ENCODE assay signal across 13 mouse cellular contexts in the genomic region with DNA sequence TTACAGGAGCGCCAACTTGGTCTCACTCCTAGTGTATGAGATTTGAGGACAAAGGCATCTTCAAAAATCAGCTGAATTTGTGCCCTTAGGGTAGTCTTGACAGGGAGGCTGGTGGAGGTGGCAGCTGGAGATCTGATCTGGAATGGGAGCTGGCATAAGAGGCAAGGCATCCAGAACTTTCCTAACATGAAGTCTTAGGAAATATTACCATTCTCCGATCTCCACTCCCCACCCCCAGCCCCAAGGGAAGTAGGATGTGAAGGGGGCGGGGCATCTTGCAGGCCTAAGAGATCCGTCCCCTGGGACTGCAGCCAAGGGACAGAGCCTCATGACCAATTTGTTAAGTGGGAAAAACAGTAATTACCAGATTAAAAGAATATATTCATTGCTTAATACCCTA. TPM values are rescaled to one million over a fixed set of nuclear protein-coding genes. Genes with fewer than 3 reads are reported as not detected.
A peak's percentile ranks its signal among the peaks of the same experiment; 100 is the strongest.
DNase-seq lines count a peak whose midpoint lies in the region; ATAC-seq and TF ChIP-seq lines count a peak whose summit lies in the region.
"Had no signal": no experiment of that assay in that cellular context is flagged by ENCODE, and none has a peak within 500 bp of the region (broad histone marks: within the 10 kb centered on the region; RNA-seq: fewer than 3 reads in every experiment).

No protein-coding gene starts in this region.

- peak; percentile 58 for DNase-seq in gastrocnemius, adult 2 months
- no peak for DNase-seq in gastrocnemius, postnatal 10 days
- DNase-seq in lung, embryonic 14.5 days: peak; percentile 78
- DNase-seq in lung, adult 2 months: no peak
- DNase-seq in kidney, postnatal 10 days: peak; percentile 82
- no peak for DNase-seq in spleen, adult 18-20 months
- DNase-seq in urinary bladder, postnatal 10 days (ENCODE audit: low spot score): no peak

- no peaks in the 10 kb centered on the region; the same call in 1 of the 2 replicates for H3K4me1 ChIP-seq in lung, embryonic 14.5 days (ENCODE audit: insufficient read depth)
- peaks cover 17% of the 10 kb centered on the region for H3K4me1 ChIP-seq in lung, adult 2 months (ENCODE audit: control insufficient read depth, insufficient read depth, low read length)
- H3K4me1 ChIP-seq in small intestine, adult 2 months (ENCODE audit: control insufficient read depth, insufficient read depth, insufficient read length, low read length): peaks cover 19% of the 10 kb centered on the region

- no peak for ATAC-seq in lung, embryonic 14.5 days (ENCODE audit: insufficient read depth)

- H3K4me3 ChIP-seq in gastrocnemius, adult 2 months: peak overlapping the region; percentile 23; the same call in 1 of the 2 replicates
- no peak overlapping the region for H3K4me3 ChIP-seq in lung, embryonic 14.5 days (ENCODE audit: low read depth, low read length)
- H3K4me3 ChIP-seq in lung, adult 2 months (replicated peaks; ENCODE audit: extremely low read depth, low read depth, low read length): no peak overlapping the region
- peak overlapping the region; percentile 12; the same call in 1 of the 2 replicates for H3K4me3 ChIP-seq in small intestine, adult 2 months (ENCODE audit: low read depth, low read length)
- H3K4me3 ChIP-seq: neural tube, embryonic 15.5 days had no signal

- TF ChIP-seq POLR2A in lung, adult 2 months (IDR thresholded peaks at IDR 0.05; ENCODE audit: borderline replicate concordance, extremely low read depth, low read depth, low read length): no peak
- TF ChIP-seq POLR2A in small intestine, adult 2 months (IDR thresholded peaks at IDR 0.05; ENCODE audit: low read depth, low read length): no peak

- TF ChIP-seq CTCF in gastrocnemius, adult 2 months (IDR thresholded peaks at IDR 0.05): no peak
- TF ChIP-seq CTCF in lung, embryonic 14.5 days (IDR thresholded peaks at IDR 0.05; ENCODE audit: low read depth): no peak
- no peak for TF ChIP-seq CTCF in lung, adult 2 months (IDR thresholded peaks at IDR 0.05; ENCODE audit: insufficient read depth, low read length)
- TF ChIP-seq CTCF in small intestine, adult 2 months (IDR thresholded peaks at IDR 0.05; ENCODE audit: extremely low read depth, insufficient read length, insufficient replicate concordance, low read depth, low read length): no peak

- no peak overlapping the region for H3K4me2 ChIP-seq in lung, embryonic 14.5 days
- H3K4me2 ChIP-seq: heart, embryonic 11.5 days; hindbrain, embryonic 14.5 days; neural tube, embryonic 15.5 days had no signal

- H3K9me3 ChIP-seq in lung, embryonic 14.5 days (ENCODE audit: low read depth, low read length): no peaks in the 10 kb centered on the region
- H3K9me3 ChIP-seq: neural tube, embryonic 15.5 days had no signal

- H3K27me3 ChIP-seq in lung, embryonic 14.5 days (ENCODE audit: insufficient read depth, low read length): no peaks in the 10 kb centered on the region
- H3K27me3 ChIP-seq in small intestine, adult 2 months (ENCODE audit: control insufficient read depth, insufficient read depth, low read length): no peaks in the 10 kb centered on the region
- H3K27me3 ChIP-seq: neural tube, embryonic 15.5 days had no signal

- WGBS in lung, embryonic 14.5 days: 57% methylated on average over 4 of the region's 4 CpGs
- WGBS in lung, adult 2 months: 30% methylated on average over 4 of the region's 4 CpGs
- 61% methylated on average over 4 of the region's 4 CpGs for WGBS in small intestine, adult 2 months

- intact Hi-C loops in gastrocnemius, adult 2 months (cut with DNase I): no loop called here

- H3K36me3 ChIP-seq in lung, embryonic 14.5 days (ENCODE audit: insufficient read depth): no peaks in the 10 kb centered on the region
- H3K36me3 ChIP-seq in small intestine, adult 2 months (ENCODE audit: control insufficient read depth, insufficient read depth, low read length): no peaks in the 10 kb centered on the region
- H3K36me3 ChIP-seq: neural tube, embryonic 15.5 days had no signal

- peak overlapping the region; percentile 46; the same call in 1 of the 2 replicates for H3K27ac ChIP-seq in gastrocnemius, adult 2 months
- H3K27ac ChIP-seq in lung, embryonic 14.5 days (ENCODE audit: low read depth): no peak overlapping the region
- H3K27ac ChIP-seq in small intestine, adult 2 months (ENCODE audit: insufficient read depth, low read depth, low read length): no peak overlapping the region
- H3K27ac ChIP-seq: hindbrain, embryonic 14.5 days; neural tube, embryonic 15.5 days had no signal

- no peak overlapping the region for H3K9ac ChIP-seq in lung, embryonic 14.5 days
- H3K9ac ChIP-seq: hindbrain, embryonic 14.5 days; neural tube, embryonic 15.5 days had no signal

RNA-seq across cellular contexts. Expression of a gene that starts 2.3 kb away (rescaled TPM):
- total RNA-seq in gastrocnemius, adult 2 months (2021): 1 to 10 TPM; 2.9 to 5.0 TPM
- total RNA-seq in gastrocnemius, postnatal 10 days (2021): 1 to 10 TPM; 2.3 to 3.7 TPM
- 3.9 and 4.0 TPM in 2 replicates for polyA plus RNA-seq in lung, embryonic 14.5 days (2014; fragmentation: Nextera tagmentation; extraction: Ambion mirVana)
- polyA plus RNA-seq in lung, adult 2 months (2012; rRNA removed): 34.0 and 40.4 TPM in 2 replicates
- polyA plus RNA-seq in small intestine, adult 2 months (2012; rRNA removed): 13.7 and 21.5 TPM in 2 replicates

RNA-seq across cellular contexts. Expression of a gene that starts 4.8 kb away (rescaled TPM):
- 10 to 100 TPM; 55.4 to 71.1 TPM for total RNA-seq in gastrocnemius, adult 2 months (2021)
- 10 to 100 TPM; 45.0 to 57.6 TPM for total RNA-seq in gastrocnemius, postnatal 10 days (2021)
- 49.9 TPM in 2 replicates for polyA plus RNA-seq in lung, embryonic 14.5 days (2014; fragmentation: Nextera tagmentation; extraction: Ambion mirVana)
- polyA plus RNA-seq in lung, adult 2 months (2012; rRNA removed): 11.6 and 15.4 TPM in 2 replicates
- polyA plus RNA-seq in small intestine, adult 2 months (2012; rRNA removed): 21.2 and 29.7 TPM in 2 replicates

RNA-seq across cellular contexts. Expression of a gene that starts 13.0 kb away (rescaled TPM):
- 1 to 10 TPM; 5.9 to 9.7 TPM for total RNA-seq in gastrocnemius, adult 2 months (2021)
- 10 to 100 TPM; 13.0 to 17.1 TPM for total RNA-seq in gastrocnemius, postnatal 10 days (2021)
- polyA plus RNA-seq in lung, embryonic 14.5 days (2014; fragmentation: Nextera tagmentation; extraction: Ambion mirVana): 21.6 and 23.9 TPM in 2 replicates
- 359 and 419 TPM in 2 replicates for polyA plus RNA-seq in lung, adult 2 months (2012; rRNA removed)
- 9.9 and 19.5 TPM in 2 replicates for polyA plus RNA-seq in small intestine, adult 2 months (2012; rRNA removed)

RNA-seq across cellular contexts. Expression of a gene that starts 38.0 kb away (rescaled TPM):
- 10 to 100 TPM in 1 of 2 experiments, 1 to 10 TPM in 1; 7.8 to 14.8 TPM for total RNA-seq in gastrocnemius, adult 2 months (2021)
- total RNA-seq in gastrocnemius, postnatal 10 days (2021): 10 to 100 TPM in 1 of 2 experiments, 1 to 10 TPM in 1; 7.8 to 11.2 TPM
- 36.8 and 43.3 TPM in 2 replicates for polyA plus RNA-seq in lung, embryonic 14.5 days (2014; fragmentation: Nextera tagmentation; extraction: Ambion mirVana)
- 10.0 and 11.3 TPM in 2 replicates for polyA plus RNA-seq in lung, adult 2 months (2012; rRNA removed)
- polyA plus RNA-seq in small intestine, adult 2 months (2012; rRNA removed): 4.7 and 6.0 TPM in 2 replicates

RNA-seq across cellular contexts. Expression of a gene that starts 43.4 kb away (rescaled TPM):
- total RNA-seq in gastrocnemius, adult 2 months (2021): not detected
- not detected for total RNA-seq in gastrocnemius, postnatal 10 days (2021)
- not detected in 2 replicates for polyA plus RNA-seq in lung, embryonic 14.5 days (2014; fragmentation: Nextera tagmentation; extraction: Ambion mirVana)
- 0.19 and 0.25 TPM in 2 replicates for polyA plus RNA-seq in lung, adult 2 months (2012; rRNA removed)
- not detected in 2 replicates for polyA plus RNA-seq in small intestine, adult 2 months (2012; rRNA removed)
- total RNA-seq: liver, adult 2 months; MEL had no signal
- polyA plus RNA-seq: heart, embryonic 11.5 days; liver, adult 2 months had no signal

Comparison
In these comparisons a context has a peak if more than half of its experiments do, and no peak if none do; other contexts are left out.
1. DNase-seq: peak in gastrocnemius, adult 2 months (single experiment), lung, embryonic 14.5 days (single experiment) and kidney, postnatal 10 days (single experiment); none in gastrocnemius, postnatal 10 days (single experiment), lung, adult 2 months (single experiment), spleen, adult 18-20 months (0 of 2) and urinary bladder, postnatal 10 days (single experiment).
2. RNA of a gene that starts 13.0 kb away (polyA plus RNA-seq): 359 to 419 TPM in lung, adult 2 months; 21.6 to 23.9 TPM in lung, embryonic 14.5 days and 9.9 to 19.5 TPM in small intestine, adult 2 months; every median in the first group is over 10 times any median in the second.
3. H3K4me3 ChIP-seq: peak in gastrocnemius, adult 2 months (single experiment) and small intestine, adult 2 months (single experiment); none in lung, embryonic 14.5 days (single experiment) and lung, adult 2 months (single experiment).